Mouse (Mus musculus): ENCODE measurements around the gene Slc7a11. TPM values are rescaled to one million over a fixed set of nuclear protein-coding genes. Genes with fewer than 3 reads are reported as not detected.

The Slc7a11 gene
- total and polyA plus RNA-seq, 3 experiments = 0.03 to 0.98 (median 0.38) TPM

DNA sequence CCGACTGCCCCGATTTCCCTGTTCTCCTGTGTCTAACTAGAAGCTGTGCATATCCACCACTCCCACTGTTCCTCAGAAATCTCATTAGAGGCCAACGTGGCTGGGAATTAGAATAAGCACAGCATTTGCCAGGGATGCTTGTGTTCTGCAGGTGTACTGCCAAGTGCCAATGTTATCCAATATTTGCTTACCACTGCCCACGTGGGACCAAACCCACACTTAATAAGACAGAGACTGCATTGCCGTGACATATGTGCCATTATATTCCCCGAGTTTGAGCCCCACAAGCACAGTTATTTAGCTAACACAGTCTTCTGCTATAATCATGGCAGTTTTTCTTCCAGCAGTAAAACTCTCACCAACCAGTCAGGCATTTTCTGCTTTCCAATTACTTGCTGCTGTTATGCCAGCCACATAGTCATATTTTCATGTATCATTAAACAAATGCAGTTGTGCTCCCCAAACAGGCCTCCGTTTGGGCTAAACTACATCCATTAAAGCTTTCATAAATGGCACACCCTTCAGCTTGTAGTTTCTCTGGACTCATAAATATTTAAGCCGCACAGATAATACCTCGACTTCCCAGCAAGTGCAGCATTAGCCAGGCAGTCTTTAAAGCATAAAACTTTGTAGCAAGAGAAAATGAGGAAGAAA, 407.4 kb downstream of the Slc7a11 start:
- H3K27me3 ChIP-seq (ENCODE audit: insufficient read depth, low read length) = no peaks in the 10 kb centered on the region
- peaks cover 5% of the 10 kb centered on the region; the same call in 1 of the 2 replicates for H3K9me3 ChIP-seq (replicated peaks)
- H3K4me1 ChIP-seq (ENCODE audit: insufficient read depth, low read depth, low read length) = no peaks in the 10 kb centered on the region
- no peak for TF ChIP-seq GATA1 (IDR thresholded peaks at IDR 0.05; ENCODE audit: borderline replicate concordance, low read length)
- no peak for TF ChIP-seq GATA2 (IDR thresholded peaks at IDR 0.05; ENCODE audit: borderline replicate concordance, low read depth, low read length)
- TF ChIP-seq TAL1 (conservative IDR thresholded peaks at IDR 0.05; ENCODE audit: low read depth, low read length) = no peak
- no peak for TF ChIP-seq CTCF (IDR thresholded peaks at IDR 0.05; ENCODE audit: low read depth, low read length)
- TF ChIP-seq POLR2AphosphoS5 (IDR thresholded peaks at IDR 0.05; ENCODE audit: insufficient replicate concordance, low read depth, low read length) = no peak
- no peaks in the 10 kb centered on the region for H3K36me3 ChIP-seq (replicated peaks)
- no peak overlapping the region for H3K4me3 ChIP-seq (ENCODE audit: low read depth, low read length)
- ATAC-seq (ENCODE audit: extremely low read depth, insufficient number of reproducible peaks, low FRiP score, poor library complexity, severe bottlenecking) (no peak), DNase-seq (ENCODE audit: low spot score) (no peak)

DNA sequence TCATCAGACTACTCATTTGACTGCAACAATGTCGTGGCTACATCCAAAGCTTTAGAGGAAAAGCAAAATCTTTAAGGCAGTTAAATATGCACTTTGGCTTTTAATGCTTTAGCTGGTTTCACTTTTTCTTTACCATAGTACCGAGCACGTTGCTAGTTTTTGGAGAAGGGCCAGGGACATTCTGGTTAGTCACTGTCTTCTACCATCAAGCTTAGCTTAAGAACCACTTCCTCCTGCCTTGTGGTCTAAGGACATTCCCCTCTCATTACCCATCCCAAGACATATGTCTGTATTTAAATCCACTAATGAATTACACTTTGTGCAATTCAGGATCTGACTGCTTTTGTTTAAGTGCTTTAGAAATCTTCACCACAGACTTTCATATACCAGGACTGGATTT, 410.1 kb downstream of the Slc7a11 start:
- Histone ChIP-seq H3K36me3 (replicated peaks) (no peaks in the 10 kb centered on the region), H3K9me3 (replicated peaks) (peaks cover 3% of the 10 kb centered on the region; the same call in 1 of the 2 replicates), H3K4me3 (ENCODE audit: low read depth, low read length) (no peak overlapping the region), H3K4me1 (ENCODE audit: insufficient read depth, low read depth, low read length) (no peaks in the 10 kb centered on the region), H3K27me3 (ENCODE audit: insufficient read depth, low read length) (no peaks in the 10 kb centered on the region)
- DNase-seq (ENCODE audit: low spot score) (no peak), ATAC-seq (ENCODE audit: extremely low read depth, insufficient number of reproducible peaks, low FRiP score, poor library complexity, severe bottlenecking) (no peak)
- TF ChIP-seq POLR2AphosphoS5 (IDR thresholded peaks at IDR 0.05; ENCODE audit: insufficient replicate concordance, low read depth, low read length) = no peak
- no peak for TF ChIP-seq TAL1 (conservative IDR thresholded peaks at IDR 0.05; ENCODE audit: low read depth, low read length)
- TF ChIP-seq GATA1 (IDR thresholded peaks at IDR 0.05; ENCODE audit: borderline replicate concordance, low read length) = no peak
- no peak for TF ChIP-seq CTCF (IDR thresholded peaks at IDR 0.05; ENCODE audit: low read depth, low read length)
- no peak for TF ChIP-seq GATA2 (IDR thresholded peaks at IDR 0.05; ENCODE audit: borderline replicate concordance, low read depth, low read length)

DNA sequence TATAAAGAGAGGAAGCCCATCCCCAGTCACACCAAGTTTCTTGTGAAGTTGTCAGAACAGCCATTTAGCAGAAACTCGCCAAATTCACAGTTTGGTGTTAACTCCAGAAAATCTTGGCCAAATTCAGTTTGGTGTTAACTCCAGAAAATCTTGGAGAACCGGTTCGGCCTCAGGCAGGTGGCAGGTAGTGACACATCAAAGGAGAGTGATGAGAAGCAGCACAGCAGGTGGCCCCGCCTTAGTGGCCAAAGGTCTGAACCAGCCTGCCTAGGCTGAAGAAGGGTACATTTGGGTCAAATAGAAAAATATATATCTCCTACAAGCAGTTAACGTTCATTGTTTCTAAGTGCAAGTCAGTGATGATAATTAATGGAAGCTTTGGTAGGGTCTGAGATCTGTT, 417.4 kb downstream of the Slc7a11 start:
- 0 out of 2 replicates have a peak, but pooled peaks cover 3% of the 10 kb centered on the region for H3K9me3 ChIP-seq (replicated peaks)
- H3K36me3 ChIP-seq (replicated peaks) = no peaks in the 10 kb centered on the region
- TF ChIP-seq POLR2AphosphoS5 (IDR thresholded peaks at IDR 0.05; ENCODE audit: insufficient replicate concordance, low read depth, low read length) (no peak), TAL1 (conservative IDR thresholded peaks at IDR 0.05; ENCODE audit: low read depth, low read length) (no peak), GATA1 (IDR thresholded peaks at IDR 0.05; ENCODE audit: borderline replicate concordance, low read length) (no peak), CTCF (IDR thresholded peaks at IDR 0.05; ENCODE audit: low read depth, low read length) (no peak), GATA2 (IDR thresholded peaks at IDR 0.05; ENCODE audit: borderline replicate concordance, low read depth, low read length) (no peak)
- H3K4me1 ChIP-seq (ENCODE audit: insufficient read depth, low read depth, low read length) = no peaks in the 10 kb centered on the region
- DNase-seq (ENCODE audit: low spot score) (no peak), ATAC-seq (ENCODE audit: extremely low read depth, insufficient number of reproducible peaks, low FRiP score, poor library complexity, severe bottlenecking) (no peak)
- H3K27me3 ChIP-seq (ENCODE audit: insufficient read depth, low read length) = no peaks in the 10 kb centered on the region
- H3K4me3 ChIP-seq (ENCODE audit: low read depth, low read length) = no peak overlapping the region

- no peak overlapping the region for H3K4me3 ChIP-seq (ENCODE audit: low read depth, low read length)
- H3K4me1 ChIP-seq (ENCODE audit: insufficient read depth, low read depth, low read length) = no peaks in the 10 kb centered on the region
- TF ChIP-seq GATA2 (IDR thresholded peaks at IDR 0.05; ENCODE audit: borderline replicate concordance, low read depth, low read length) = no peak
- TF ChIP-seq CTCF (IDR thresholded peaks at IDR 0.05; ENCODE audit: low read depth, low read length) = no peak
Observed at GRCm38 (mm10) chr3:50014396-50014795, 429.0 kb downstream of the Slc7a11 start.

DNA sequence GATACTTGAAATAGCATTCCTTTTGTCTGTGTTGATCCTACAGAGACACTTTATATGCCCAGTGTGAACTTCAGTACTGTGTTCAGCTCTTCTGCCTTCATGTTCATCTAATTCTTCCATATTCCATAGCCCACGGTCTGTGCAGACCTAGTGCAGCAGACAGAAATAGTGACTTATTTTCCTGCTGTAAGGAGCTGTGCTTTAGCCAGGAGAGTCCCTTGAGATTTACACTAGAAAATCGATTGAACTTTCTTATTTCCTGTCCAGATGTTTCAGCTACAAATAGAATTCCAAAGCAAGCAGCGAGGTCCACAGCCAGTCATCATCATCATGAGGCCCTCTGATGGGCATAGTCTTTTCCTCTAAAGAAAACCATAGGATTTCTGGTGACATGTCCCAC, 431.4 kb downstream of the Slc7a11 start:
- no peak for ATAC-seq (ENCODE audit: extremely low read depth, insufficient number of reproducible peaks, low FRiP score, poor library complexity, severe bottlenecking)
- Histone ChIP-seq H3K4me1 (ENCODE audit: insufficient read depth, low read depth, low read length) (no peaks in the 10 kb centered on the region), H3K36me3 (replicated peaks) (no peaks in the 10 kb centered on the region), H3K4me3 (ENCODE audit: low read depth, low read length) (no peak overlapping the region), H3K27me3 (ENCODE audit: insufficient read depth, low read length) (no peaks in the 10 kb centered on the region), H3K9me3 (replicated peaks) (peaks cover 7% of the 10 kb centered on the region; the same call in 1 of the 2 replicates)
- no peak for TF ChIP-seq GATA1 (IDR thresholded peaks at IDR 0.05; ENCODE audit: borderline replicate concordance, low read length)
- no peak for DNase-seq (ENCODE audit: low spot score)

More at GRCm38 (mm10) chr3:50014396-50014795, 429.0 kb downstream of the Slc7a11 start:
- Histone ChIP-seq H3K27me3 (ENCODE audit: insufficient read depth, low read length) (no peaks in the 10 kb centered on the region), H3K9me3 (replicated peaks) (0 out of 2 replicates have a peak, but pooled peaks cover 3% of the 10 kb centered on the region), H3K36me3 (replicated peaks) (no peaks in the 10 kb centered on the region)
- DNase-seq (ENCODE audit: low spot score) (no peak), ATAC-seq (ENCODE audit: extremely low read depth, insufficient number of reproducible peaks, low FRiP score, poor library complexity, severe bottlenecking) (no peak)

DNA sequence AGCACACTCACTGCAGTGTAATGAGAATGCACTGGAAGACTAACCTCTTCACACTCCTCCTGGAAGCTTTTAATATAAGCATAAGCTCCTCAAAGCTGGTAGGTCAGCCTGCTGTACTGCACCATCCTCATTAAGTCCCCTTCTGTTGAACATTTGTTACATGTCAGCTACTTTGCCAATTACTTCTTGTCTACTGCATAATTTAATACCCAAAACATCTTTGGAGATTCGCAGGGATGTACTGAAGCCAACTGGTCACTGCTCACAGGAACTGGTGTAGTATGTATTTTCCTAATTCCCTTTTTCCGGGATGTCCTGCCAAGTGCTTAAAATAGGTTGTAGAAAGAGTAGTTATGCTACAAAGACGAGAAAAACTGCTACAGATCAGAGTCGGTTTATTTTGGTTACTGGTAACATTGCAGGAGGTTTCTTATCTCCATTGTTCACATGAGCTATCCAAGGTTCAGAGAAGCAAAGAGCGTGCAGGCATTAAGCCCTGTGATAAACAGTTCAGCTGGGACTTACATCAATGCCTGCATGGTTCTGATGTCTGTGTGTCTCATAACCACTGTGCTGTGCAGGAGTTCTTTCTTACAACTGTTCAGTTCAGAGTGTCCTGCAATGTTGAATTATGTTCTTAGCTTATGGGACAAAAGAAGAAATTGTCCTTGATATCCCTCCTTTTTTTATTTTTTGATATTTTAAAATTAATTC, 439.3 kb downstream of the Slc7a11 start:
- no peaks in the 10 kb centered on the region for H3K4me1 ChIP-seq (ENCODE audit: insufficient read depth, low read depth, low read length)
- no peaks in the 10 kb centered on the region for H3K36me3 ChIP-seq (replicated peaks)
- TF ChIP-seq GATA2 (IDR thresholded peaks at IDR 0.05; ENCODE audit: borderline replicate concordance, low read depth, low read length) = no peak
- no peak for TF ChIP-seq CTCF (IDR thresholded peaks at IDR 0.05; ENCODE audit: low read depth, low read length)
- no peak for TF ChIP-seq TAL1 (conservative IDR thresholded peaks at IDR 0.05; ENCODE audit: low read depth, low read length)
- no peak for TF ChIP-seq GATA1 (IDR thresholded peaks at IDR 0.05; ENCODE audit: borderline replicate concordance, low read length)
- TF ChIP-seq POLR2AphosphoS5 (IDR thresholded peaks at IDR 0.05; ENCODE audit: insufficient replicate concordance, low read depth, low read length) = no peak
- ATAC-seq (ENCODE audit: extremely low read depth, insufficient number of reproducible peaks, low FRiP score, poor library complexity, severe bottlenecking) = no peak
- peaks cover 4% of the 10 kb centered on the region; the same call in 1 of the 2 replicates for H3K9me3 ChIP-seq (replicated peaks)
- H3K4me3 ChIP-seq (ENCODE audit: low read depth, low read length) = no peak overlapping the region
- no peak for DNase-seq (ENCODE audit: low spot score)
- no peaks in the 10 kb centered on the region for H3K27me3 ChIP-seq (ENCODE audit: insufficient read depth, low read length)
